Mouse (Mus musculus) MEL (cell line): ENCODE data around the gene Cym.

Experiments used
- CTCF ChIP-seq, 3 experiments: IDR thresholded peaks in 2 of 3; conservative IDR thresholded peaks in 1 of 3; 2 replicates each; pipeline ENCODE4 v1.5.1; 2011 to 2012; ENCODE audit warnings: low read length in 3 of 3, low read depth in 2 of 3, mild to moderate bottlenecking in 2 of 3, improper control_type of control experiment in 1 of 3, inconsistent platforms in 1 of 3, mixed read lengths in 1 of 3, moderate library complexity in 1 of 3; ENCODE audit not compliant: control insufficient read depth in 1 of 3, insufficient read depth in 1 of 3, poor library complexity in 1 of 3, severe bottlenecking in 1 of 3
- EP300 ChIP-seq, 2 experiments: IDR thresholded peaks; 2 replicates each; pipeline ENCODE4 v1.6.1; 2011; ENCODE audit warnings: improper control_type of control experiment in 2 of 2, low read length in 2 of 2, low read depth in 1 of 2, mild to moderate bottlenecking in 1 of 2
- GATA1 ChIP-seq: IDR thresholded peaks from 2 replicates; pipeline ENCODE4 v1.6.1; 2011; ENCODE audit warnings: low read depth, low read length, improper control_type of control experiment
- MYC ChIP-seq: IDR thresholded peaks from 2 replicates; pipeline ENCODE4 v1.6.1; 2011; ENCODE audit warnings: low read depth, mild to moderate bottlenecking, low read length, improper control_type of control experiment, moderate library complexity
- SMC3 ChIP-seq: IDR thresholded peaks from 2 replicates; pipeline ENCODE4 v1.6.1; 2011; ENCODE audit warnings: low read depth, low read length, improper control_type of control experiment

GRCm38 (mm10) chr3:107256724-107257123, 35.2 kb upstream of the Cym start:
- TF ChIP-seq EP300 (IDR thresholded peaks at IDR 0.05; ENCODE audit: low read depth in 1 of 2, low read length in 2 of 2), result no peak
- no peak for TF ChIP-seq CTCF (IDR thresholded peaks at IDR 0.05 in 2 of 3, conservative IDR thresholded peaks at IDR 0.05 in 1 of 3; ENCODE audit: control insufficient read depth in 1 of 3, insufficient read depth in 1 of 3, low read depth in 2 of 3, low read length in 3 of 3, poor library complexity in 1 of 3, severe bottlenecking in 1 of 3)
- no peak for TF ChIP-seq SMC3
- TF ChIP-seq GATA1, result no peak
- no peak for TF ChIP-seq MYC
